Mouse (Mus musculus) frontal cortex, postnatal 25 days (tissue): Measurements from ENCODE around the gene Ttyh2.

ENCODE experiments used
- DNase-seq, 2 experiments: peaks; one replicate each; pipeline ENCODE4 v3.0.0; 2022; ENCODE audit warnings: low spot score in 2 of 2

Ttyh2 gene

DNA sequence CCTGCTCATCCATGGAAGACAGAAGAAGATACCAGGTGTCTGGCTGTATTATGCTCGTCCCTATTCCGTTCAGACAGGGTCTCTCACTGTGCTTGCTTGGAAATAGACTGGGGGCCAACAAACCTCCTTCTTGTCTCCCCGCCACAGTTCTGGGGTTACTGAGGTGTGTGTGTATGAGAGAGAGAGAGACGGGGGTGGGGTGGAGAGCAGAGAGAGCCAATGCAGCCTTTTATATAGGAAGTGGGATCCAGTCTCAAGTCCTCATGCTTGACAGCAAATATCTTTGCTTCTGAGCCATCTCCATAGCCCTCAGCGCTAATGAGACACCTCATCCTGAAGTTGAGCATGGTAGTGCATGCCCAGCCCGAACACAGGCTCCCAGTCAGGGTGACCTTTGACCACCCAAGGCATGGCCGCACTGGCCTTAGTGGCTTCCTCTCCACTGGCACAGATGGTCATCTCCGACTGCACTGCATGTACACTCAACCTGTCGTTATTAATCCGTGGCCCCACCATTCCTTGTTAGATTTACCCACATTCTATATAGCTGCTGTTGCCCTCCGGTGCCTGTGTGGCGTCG, 7.2 kb downstream of the Ttyh2 start:
- DNase-seq = no peak

DNA sequence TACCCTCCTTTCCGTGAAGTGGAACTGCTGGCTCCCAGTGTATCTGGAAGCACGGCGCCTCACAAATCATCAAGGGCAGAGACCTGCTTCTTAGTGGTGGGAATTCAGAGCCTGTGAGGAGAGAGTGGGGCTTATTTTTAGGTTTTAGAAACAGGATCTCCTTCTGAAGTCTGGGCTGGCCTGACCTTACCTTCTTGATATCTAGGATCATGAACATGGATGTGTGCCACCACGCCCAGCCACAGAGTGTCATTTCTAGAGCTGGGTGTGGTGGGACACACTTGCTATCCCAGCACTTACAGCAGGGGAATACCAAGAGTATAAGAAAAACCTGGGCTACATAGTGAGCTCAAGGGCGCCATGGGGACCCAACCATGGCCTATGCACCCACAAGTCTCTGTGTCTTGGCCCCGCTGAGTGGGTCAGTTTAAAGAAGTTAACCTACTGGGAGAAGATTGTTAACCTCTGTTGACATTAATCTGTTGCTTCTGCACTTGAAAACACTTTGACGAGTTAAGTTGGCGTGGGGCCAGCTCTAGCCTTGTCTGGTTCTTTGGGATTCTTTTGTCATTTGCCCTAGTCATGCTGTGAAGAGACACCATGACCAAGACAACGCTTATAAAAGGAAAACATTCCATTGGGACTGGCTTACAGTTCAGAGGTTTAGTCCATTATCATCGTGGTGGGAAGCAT, 7.9 kb downstream of the Ttyh2 start:
- no peak for DNase-seq

DNA sequence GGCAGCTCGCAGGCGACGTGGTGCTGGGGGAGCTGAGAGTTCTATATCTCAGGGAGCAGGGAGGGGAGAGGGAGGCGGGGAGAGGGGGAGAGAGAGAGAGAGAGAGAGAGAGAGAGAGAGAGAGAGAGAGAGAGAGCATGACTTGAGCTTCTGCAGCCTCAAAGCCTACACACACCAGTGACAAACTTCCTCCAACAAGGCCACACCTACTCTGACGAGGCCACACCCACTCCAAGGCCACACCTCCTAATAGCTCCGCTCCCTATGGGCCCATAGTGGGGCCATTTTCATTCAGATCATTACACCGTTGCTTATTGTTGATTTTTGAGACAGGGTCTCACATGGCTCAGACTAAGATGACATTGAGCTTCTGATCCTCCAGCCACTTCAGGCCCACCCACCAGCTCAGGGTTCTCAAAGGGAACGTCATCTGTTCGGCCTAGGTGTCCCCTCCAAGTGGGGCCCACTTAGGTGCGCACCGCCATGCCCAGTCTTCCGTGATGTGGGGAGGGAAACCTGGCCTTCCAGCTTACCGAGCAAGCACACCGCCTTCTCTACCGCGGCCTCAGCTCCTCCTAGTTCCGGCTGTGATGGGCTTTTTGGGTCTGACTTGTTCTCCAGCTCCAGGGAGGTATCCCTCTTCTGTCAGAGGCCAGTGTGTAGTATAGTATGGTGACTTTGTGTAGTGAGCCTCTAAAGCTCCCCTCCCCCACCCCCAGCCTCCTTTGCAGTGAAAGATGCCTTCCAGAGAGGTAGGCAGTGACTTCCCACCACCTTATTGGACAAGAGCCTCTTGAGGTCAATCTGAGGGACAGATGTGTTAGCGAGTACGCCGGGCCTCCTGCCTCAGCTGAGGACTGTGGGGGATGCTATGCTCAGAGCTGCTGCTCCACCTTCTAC, 8.7 kb downstream of the Ttyh2 start:
- DNase-seq = no peak

- no peak for DNase-seq
Measured at GRCm38 (mm10) chr11:114684627-114685373, 9.6 kb downstream of the Ttyh2 start.

- DNase-seq = no peak
Measured at GRCm38 (mm10) chr11:114685526-114686040, 10.4 kb downstream of the Ttyh2 start.

DNA sequence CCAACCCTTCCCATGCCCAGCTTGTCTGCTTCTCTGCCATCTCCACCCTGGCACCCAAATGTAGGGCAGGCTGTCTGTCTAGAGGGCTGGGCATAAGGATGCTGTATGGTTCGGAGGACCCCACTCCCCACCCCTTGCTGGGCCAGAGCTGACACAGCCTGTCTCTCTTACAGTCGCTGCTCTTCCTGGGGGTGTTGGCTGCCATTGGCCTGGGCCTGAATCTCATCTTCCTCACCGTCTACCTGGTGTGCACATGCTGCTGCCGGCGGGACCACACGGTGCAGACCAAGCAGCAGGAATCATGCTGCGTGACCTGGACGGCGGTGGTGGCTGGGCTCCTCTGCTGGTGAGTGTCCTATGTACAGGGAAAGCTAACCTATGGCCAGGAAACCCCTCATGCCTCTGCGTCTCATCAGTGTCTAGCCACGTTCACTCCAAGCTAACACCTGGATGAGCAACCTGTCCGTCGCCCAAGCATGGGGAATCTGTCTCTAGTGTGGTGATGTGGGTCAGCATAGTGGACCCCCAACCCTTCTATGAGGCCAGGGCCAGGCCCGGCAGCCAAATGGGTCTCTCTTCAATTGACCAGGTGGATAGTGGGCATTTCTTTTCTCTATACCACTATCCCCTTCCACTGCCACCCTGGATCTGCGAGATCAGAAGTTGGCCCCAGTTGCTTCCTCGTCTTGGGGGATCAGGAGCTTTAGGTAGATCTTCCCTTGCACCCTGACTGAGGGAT, 11.2 kb downstream of the Ttyh2 start:
- no peak for DNase-seq

- DNase-seq = no peak
Measured at GRCm38 (mm10) chr11:114687574-114688188, 12.4 kb downstream of the Ttyh2 start.

DNA sequence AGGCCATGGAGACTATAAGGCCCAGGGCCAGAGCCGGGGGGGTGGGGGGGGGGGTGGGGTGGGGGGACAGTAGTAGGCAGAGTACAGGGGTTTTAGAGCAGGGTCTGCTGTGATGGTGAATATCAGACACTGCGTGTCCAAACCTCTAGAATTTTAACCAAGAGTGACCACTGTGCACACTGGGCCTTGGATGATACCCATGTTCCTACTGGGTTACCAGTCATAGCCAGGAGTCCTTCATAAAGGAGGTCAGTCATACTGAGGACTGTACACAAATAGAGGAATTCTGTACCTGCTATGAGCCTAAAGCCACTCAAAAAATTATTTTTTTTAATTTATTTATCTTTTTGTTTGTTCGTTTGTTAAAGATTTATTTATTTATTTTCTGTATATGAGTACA, 13.5 kb downstream of the Ttyh2 start:
- no peak for DNase-seq

DNA sequence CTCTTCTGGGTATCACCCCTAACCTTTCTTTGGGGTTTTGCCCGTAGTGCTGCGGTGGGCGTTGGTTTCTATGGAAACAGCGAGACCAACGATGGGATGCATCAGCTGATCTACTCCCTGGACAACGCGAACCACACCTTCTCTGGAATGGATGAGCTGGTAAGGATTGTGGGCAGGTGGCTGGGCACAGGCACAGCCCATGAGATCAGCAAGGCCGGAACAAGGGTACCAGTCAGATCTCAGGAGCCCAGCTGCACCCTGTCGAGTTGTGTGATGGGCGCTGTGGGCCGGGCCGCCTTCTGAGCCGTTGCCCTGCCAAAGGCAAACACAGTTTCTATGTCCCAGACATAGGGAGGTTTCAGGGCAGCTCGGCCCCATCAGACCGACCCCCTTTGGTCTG, 15.0 kb downstream of the Ttyh2 start:
- DNase-seq = no peak

DNA sequence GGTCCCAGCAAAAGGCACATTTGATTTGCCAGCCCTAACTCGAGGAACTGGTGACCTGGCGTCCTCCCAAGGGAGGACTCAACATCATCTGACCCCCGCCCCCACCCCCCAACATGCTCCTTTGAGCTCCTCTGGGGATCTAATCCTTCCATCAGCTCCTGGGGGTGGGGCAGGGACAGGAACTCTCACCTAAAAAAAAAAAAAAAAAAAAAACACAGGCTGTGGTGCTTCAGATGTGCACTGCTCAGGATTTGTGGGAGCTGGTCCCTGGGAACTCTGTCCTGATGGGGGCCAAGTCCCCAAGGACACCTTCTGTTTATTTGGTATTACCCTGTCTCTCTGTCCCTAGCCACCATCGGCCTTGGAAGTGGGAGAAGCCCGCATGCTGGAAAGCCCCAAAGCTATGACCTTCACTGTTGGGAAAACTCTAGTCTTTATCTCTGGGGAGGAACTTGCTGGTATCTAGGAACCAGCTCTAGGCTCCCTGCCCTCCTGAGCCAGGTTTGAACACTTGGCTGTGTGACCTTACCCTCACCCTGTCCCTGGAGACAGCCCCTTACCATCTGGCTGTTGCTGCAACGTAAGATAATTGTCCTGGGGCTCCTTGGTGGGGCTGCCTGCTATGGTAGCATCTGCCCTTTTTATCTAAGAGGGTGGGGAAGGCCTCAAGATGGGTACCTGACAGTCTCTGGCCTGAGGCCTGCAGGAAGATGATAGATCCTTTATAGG, 16.4 kb downstream of the Ttyh2 start:
- no peak for DNase-seq

GRCm38 (mm10) chr11:114692601-114693000, 17.4 kb downstream of the Ttyh2 start:
- no peak for DNase-seq

DNA sequence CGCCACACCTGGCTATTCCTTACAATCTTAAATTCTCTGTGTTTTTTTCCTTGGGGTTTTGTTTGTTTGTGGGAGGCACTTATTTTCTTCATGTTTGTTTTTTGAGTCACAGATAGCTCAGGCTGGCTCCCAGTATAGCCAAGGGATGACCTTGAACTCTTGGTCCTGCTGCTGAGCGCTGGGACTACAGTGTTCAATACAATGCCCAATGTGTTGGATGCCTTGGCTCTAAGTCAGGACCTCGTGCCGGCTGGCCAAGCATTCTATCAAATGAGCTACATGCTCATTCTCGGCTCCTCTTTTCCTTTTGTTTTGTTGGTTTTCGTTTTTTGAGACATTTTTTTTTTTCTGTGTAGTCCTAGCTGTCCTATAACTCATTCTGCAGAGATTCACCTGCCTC, 18.2 kb downstream of the Ttyh2 start:
- DNase-seq = no peak

GRCm38 (mm10) chr11:114694451-114694850, 19.2 kb downstream of the Ttyh2 start:
- DNase-seq = no peak

- DNase-seq = no peak
Measured at GRCm38 (mm10) chr11:114698496-114698895, 23.3 kb downstream of the Ttyh2 start.

DNA sequence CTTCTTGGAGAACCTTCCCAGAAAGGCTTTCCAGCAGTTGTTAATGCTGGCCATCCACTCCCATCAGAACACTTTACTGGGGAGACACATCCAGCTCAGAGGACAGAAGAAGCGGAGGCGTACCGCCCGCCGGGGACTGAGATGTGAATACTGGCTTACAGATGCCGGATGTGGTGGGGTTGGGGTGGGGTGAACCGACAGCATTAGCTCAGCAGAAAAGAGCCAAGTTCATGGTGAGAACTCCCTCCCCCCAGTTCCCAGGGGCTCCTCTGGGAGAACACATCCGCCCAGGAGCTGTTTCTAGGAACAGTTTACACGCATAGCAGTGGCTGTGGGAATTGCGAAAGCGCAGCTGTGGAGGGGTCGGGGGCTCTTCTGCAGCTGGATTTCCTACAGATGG, 24.3 kb downstream of the Ttyh2 start:
- no peak for DNase-seq

GRCm38 (mm10) chr11:114702311-114702995, 27.2 kb downstream of the Ttyh2 start:
- DNase-seq = no peak

DNA sequence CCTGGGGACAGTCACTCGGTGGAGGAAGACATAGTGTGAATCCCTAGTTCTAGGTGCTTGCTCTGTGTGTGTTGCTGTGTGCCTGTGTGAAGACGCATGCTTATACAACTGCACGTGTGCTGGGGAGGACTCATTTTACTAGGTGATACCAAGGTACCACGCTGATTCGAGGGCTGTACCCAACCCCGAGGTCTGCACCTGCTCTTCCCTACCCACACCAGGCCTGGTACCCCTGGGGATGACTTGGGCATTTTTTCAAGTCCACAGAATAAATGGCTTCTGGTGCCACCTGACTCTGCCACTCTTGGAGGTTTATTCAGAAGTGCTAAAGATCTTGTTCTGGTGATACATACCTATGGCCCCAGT, 27.7 kb downstream of the Ttyh2 start:
- DNase-seq = no peak

DNA sequence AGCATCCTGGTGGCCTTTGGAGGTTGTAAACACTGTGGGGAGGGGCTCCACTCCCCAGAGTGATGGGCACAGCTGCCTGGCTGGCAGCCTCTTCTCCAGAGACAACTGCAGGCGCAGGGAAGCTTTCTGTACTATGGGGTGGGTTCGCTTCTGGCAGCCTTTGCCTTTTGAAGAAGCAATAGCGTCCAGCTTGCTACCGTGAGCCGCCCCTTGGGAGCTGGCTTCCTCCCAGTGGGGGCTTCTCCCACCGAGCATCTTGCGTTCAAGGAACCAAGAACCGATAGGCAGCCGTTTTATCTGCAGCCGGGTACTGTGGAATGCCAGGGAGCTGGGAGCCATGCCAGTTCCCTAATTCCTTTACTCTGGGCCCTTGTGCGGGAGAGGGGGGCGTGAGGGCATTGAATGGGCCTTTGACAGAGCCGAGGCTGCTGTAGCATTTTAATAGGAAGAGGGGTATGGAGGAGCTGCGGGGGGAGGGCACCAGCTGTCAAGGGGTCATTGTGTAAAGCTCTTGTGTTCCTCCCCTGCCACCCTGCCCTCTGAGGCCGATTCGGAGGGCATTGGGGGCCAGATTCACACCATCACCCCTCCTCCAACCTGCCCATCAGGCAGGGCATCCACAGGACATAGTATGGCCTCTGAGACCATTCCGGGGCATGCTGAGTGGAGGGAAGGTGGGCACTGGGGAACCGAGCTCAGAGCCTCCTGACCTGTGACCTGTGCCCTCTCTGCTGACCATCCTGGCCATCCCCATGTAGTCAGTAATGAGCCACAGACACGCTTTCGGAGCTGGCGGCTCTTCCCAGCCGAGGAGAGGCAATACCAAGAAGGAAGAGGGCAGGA, 29.1 kb downstream of the Ttyh2 start:
- DNase-seq = no peak

- no peak for DNase-seq
Measured at GRCm38 (mm10) chr11:114706358-114706757, 31.1 kb downstream of the Ttyh2 start.
